Mouse (Mus musculus) intestine, postnatal 0 days (tissue): Measurements from ENCODE around the gene Asic2. TPM values are rescaled to one million over a fixed set of nuclear protein-coding genes. Genes with fewer than 3 reads are reported as not detected.

Source experiments
- ATAC-seq: fragments of 200-750 bp; cut with Nextera tagmentation; 2 replicates; pipeline ENCODE4 v1.8.0; 2017; ENCODE audit warnings: mild to moderate bottlenecking, moderate TSS enrichment, moderate library complexity
- H3K27ac ChIP-seq: fragments of 300-500 bp; sonication (generic); 2 replicates; pipeline ENCODE4 v1.5.1; 2014; ENCODE audit warnings: mild to moderate bottlenecking, low read depth, low read length, moderate library complexity
- H3K27me3 ChIP-seq: fragments of 300-500 bp; sonication (generic); replicated peaks from 2 replicates; pipeline ENCODE4 v1.6.1; 2014; ENCODE audit warnings: low read length, mixed read lengths; ENCODE audit not compliant: control insufficient read depth, insufficient read depth
- H3K36me3 ChIP-seq: fragments of 300-500 bp; sonication (generic); 2 replicates; pipeline ENCODE4 v1.6.1; 2014; ENCODE audit warnings: mild to moderate bottlenecking, moderate library complexity; ENCODE audit not compliant: control insufficient read depth, insufficient read depth
- H3K4me1 ChIP-seq: fragments of 300-500 bp; sonication (generic); replicated peaks from 2 replicates; pipeline ENCODE4 v1.6.1; 2014; ENCODE audit warnings: antibody characterized with exemption, low read length, mixed read lengths; ENCODE audit not compliant: control insufficient read depth, insufficient read depth
- H3K4me2 ChIP-seq: fragments of 300-500 bp; sonication (generic); replicated peaks from 2 replicates; pipeline ENCODE4 v1.6.1; 2014; ENCODE audit warnings: low read depth, mild to moderate bottlenecking, moderate library complexity
- H3K4me3 ChIP-seq: fragments of 300-500 bp; sonication (generic); 2 replicates; pipeline ENCODE4 v1.5.1; 2014; ENCODE audit warnings: low read depth, low read length
- H3K9ac ChIP-seq: fragments of 300-500 bp; sonication (generic); 2 replicates; pipeline ENCODE4 v1.6.1; 2014; ENCODE audit warnings: mild to moderate bottlenecking, low read depth, low read length
- H3K9me3 ChIP-seq: fragments of 300-500 bp; sonication (generic); 2 replicates; pipeline ENCODE4 v1.6.1; 2016; ENCODE audit warnings: mixed run types; ENCODE audit not compliant: control insufficient read depth
- CTCF ChIP-seq: sonication (generic); IDR thresholded peaks from 2 replicates; pipeline ENCODE4 v1.5.1; 2016; ENCODE audit warnings: low read depth, mild to moderate bottlenecking, control low read depth, antibody characterized with exemption, moderate library complexity
- WGBS: fragments of 180-500 bp; shearing (Covaris S2); extraction: QIAGEN DNeasy Blood & Tissue Kit; methylation state at CpG from one replicate; pipeline ENCODE4 v1.1.7; 2014; 5-methylcytosine and 5-hydroxymethylcytosine counted together
- polyA plus RNA-seq: library from polyadenylated mRNA; unstranded; fragments of >200 nt; fragmentation: Nextera tagmentation; extraction: Ambion mirVana; gene quantifications from 2 replicates; pipeline ENCODE4 v1.2.1, GENCODE M21; 2015

Gene Asic2
- polyA plus RNA-seq, 1 experiment from 2014 or later, result 0.55 TPM

- H3K9ac ChIP-seq, result no peak overlapping the region
- WGBS, result 27% methylated on average over 2 of the region's 2 CpGs
- TF ChIP-seq CTCF, result no peak
- H3K4me2 ChIP-seq, result no peak overlapping the region
- H3K27ac ChIP-seq, result no peak overlapping the region
- no peaks in the 10 kb centered on the region for H3K4me1 ChIP-seq
- H3K36me3 ChIP-seq, result no peaks in the 10 kb centered on the region
- ATAC-seq, result no peak
- no peaks in the 10 kb centered on the region for H3K9me3 ChIP-seq
- no peaks in the 10 kb centered on the region for H3K27me3 ChIP-seq
- no peak overlapping the region for H3K4me3 ChIP-seq
These were observed 1020.2 kb downstream of the Asic2 start for GRCm38 (mm10) chr11:80948103-80948502.

GRCm38 (mm10) chr11:80946163-80946562 lies 1022.1 kb downstream of the Asic2 start:
- Histone ChIP-seq H3K36me3 (no peaks in the 10 kb centered on the region), H3K4me3 (no peak overlapping the region), H3K27me3 (no peaks in the 10 kb centered on the region), H3K9me3 (no peaks in the 10 kb centered on the region), H3K4me1 (no peaks in the 10 kb centered on the region), H3K9ac (no peak overlapping the region), H3K4me2 (no peak overlapping the region), H3K27ac (no peak overlapping the region)
- WGBS, result 78% methylated on average over 6 of the region's 6 CpGs
- ATAC-seq, result no peak
- no peak for TF ChIP-seq CTCF

DNA sequence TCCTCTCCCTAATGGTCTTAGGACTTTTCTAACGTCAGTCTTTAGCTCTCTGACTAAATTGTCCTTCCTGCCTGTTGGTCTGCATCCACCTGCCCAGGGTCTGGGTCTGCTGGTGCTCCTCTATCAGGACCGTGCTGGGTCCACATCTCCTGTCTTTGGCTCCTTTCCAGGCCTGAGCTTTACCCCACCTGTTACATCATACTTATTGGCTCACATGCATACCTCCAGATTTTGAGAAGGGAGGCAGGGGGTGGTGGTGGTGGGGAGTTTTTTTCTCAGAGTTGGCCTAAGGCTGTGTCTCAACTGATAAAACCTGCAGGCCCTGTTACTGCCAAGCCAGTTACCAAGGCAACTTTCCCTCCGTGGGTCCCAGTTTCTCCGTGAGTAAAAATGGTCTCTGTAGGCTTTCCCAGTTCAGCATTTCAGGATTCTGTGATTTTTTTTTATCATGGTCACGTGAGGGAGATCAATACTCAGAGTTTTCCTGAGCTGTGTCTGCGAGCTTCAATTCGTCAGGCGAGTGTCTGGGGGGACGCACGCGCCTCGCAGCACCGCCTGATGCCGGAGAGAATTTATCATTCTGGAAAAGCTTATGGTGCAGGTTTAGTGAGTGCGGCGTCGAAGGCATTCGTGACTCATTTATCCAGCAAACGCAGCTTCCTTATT lies 1044.8 kb downstream of the Asic2 start:
- no peaks in the 10 kb centered on the region for H3K4me1 ChIP-seq
- no peak overlapping the region for H3K9ac ChIP-seq
- WGBS, result 82% methylated on average over 19 of the region's 19 CpGs
- no peaks in the 10 kb centered on the region for H3K36me3 ChIP-seq
- no peak overlapping the region for H3K4me3 ChIP-seq
- H3K27ac ChIP-seq, result no peak overlapping the region
- H3K4me2 ChIP-seq, result no peak overlapping the region
- H3K9me3 ChIP-seq, result no peaks in the 10 kb centered on the region
- H3K27me3 ChIP-seq, result no peaks in the 10 kb centered on the region
- TF ChIP-seq CTCF, result no peak
- ATAC-seq, result no peak

DNA sequence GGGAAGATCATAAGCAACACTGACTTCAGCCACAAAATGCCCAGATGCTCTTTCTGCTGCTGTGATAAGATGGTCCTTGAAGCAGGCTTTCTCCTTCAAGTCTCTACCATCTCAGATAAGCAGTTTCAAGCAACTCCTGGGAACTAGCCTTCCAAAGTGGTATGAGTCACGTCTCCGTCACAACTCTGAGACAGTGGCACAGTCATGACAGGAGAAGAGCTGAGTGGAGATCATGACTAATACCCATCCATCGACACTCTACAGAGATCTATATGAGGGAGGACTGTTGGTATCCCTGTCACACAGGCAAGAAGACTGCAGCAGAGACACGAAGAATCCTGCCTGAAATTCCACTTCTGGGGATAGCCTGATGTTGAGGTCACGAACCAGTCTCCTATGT lies 1049.9 kb downstream of the Asic2 start:
- Histone ChIP-seq H3K27ac (no peak overlapping the region), H3K4me1 (no peaks in the 10 kb centered on the region), H3K36me3 (no peaks in the 10 kb centered on the region), H3K27me3 (no peaks in the 10 kb centered on the region), H3K4me3 (no peak overlapping the region), H3K9ac (no peak overlapping the region), H3K4me2 (no peak overlapping the region), H3K9me3 (no peaks in the 10 kb centered on the region)
- ATAC-seq, result no peak
- WGBS, result 82% methylated on average over 5 of the region's 5 CpGs
- no peak for TF ChIP-seq CTCF

GRCm38 (mm10) chr11:80917688-80918087 lies 1050.6 kb downstream of the Asic2 start:
- TF ChIP-seq CTCF, result peak; percentile 64
- no peaks in the 10 kb centered on the region for H3K36me3 ChIP-seq
- no peak overlapping the region for H3K9ac ChIP-seq
- ATAC-seq, result no peak
- H3K4me1 ChIP-seq, result no peaks in the 10 kb centered on the region
- H3K27ac ChIP-seq, result no peak overlapping the region
- H3K9me3 ChIP-seq, result no peaks in the 10 kb centered on the region
- H3K27me3 ChIP-seq, result no peaks in the 10 kb centered on the region
- H3K4me2 ChIP-seq, result no peak overlapping the region
- no peak overlapping the region for H3K4me3 ChIP-seq

GRCm38 (mm10) chr11:80913408-80914024 lies 1054.7 kb downstream of the Asic2 start:
- H3K36me3 ChIP-seq, result no peaks in the 10 kb centered on the region
- no peak overlapping the region for H3K27ac ChIP-seq
- H3K4me1 ChIP-seq, result no peaks in the 10 kb centered on the region
- no peak for ATAC-seq
- no peak overlapping the region for H3K4me3 ChIP-seq
- no peak overlapping the region for H3K4me2 ChIP-seq
- no peaks in the 10 kb centered on the region for H3K27me3 ChIP-seq
- no peaks in the 10 kb centered on the region for H3K9me3 ChIP-seq
- no peak for TF ChIP-seq CTCF
- 49% methylated on average over 4 of the region's 4 CpGs for WGBS
- H3K9ac ChIP-seq, result no peak overlapping the region
